Mouse (Mus musculus) right cerebral cortex, adult 2 months (tissue): ENCODE results near the gene Sema3d.

Experiments used
- DNase-seq, 2 experiments: peaks; one replicate each; pipeline ENCODE4 v3.0.0; 2021 to 2022; ENCODE audit warnings: low spot score in 2 of 2

Gene Sema3d

DNA sequence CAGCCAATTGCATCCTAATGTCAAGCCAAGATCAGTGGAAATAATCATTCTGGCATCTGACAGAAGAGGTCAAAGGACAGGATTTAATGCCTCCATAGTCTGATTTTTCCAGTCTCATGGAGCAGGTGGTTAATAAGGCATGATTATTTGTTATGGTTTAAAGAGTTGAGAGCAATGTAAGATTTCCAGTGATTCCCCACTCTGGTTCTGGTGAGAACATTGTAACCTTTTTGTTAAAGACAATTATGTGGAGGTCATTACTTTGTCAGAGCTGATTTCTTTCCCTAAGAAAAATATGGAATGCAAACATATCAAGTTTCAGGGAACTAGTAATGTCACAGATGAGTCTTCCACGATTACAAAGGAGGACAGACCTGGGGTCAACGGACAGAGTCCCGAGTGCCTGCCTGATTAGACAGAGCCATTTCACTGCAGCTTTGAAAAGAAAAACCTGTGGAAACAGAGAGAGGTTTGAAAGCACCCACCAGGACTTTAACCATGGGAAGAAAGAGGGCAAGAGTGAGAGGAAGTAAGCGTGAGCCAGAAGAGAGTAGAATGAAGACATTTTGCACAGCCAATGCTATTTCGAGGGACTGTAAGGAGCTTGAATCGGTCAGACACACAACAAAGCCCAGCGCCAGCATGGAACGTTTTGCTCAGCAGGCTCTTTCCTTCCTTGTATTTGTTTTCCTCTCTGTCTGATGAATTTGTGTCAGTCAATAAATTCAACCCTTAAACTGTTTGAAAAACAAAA is 251.2 kb downstream of the Sema3d start:
- DNase-seq = no peak

DNA sequence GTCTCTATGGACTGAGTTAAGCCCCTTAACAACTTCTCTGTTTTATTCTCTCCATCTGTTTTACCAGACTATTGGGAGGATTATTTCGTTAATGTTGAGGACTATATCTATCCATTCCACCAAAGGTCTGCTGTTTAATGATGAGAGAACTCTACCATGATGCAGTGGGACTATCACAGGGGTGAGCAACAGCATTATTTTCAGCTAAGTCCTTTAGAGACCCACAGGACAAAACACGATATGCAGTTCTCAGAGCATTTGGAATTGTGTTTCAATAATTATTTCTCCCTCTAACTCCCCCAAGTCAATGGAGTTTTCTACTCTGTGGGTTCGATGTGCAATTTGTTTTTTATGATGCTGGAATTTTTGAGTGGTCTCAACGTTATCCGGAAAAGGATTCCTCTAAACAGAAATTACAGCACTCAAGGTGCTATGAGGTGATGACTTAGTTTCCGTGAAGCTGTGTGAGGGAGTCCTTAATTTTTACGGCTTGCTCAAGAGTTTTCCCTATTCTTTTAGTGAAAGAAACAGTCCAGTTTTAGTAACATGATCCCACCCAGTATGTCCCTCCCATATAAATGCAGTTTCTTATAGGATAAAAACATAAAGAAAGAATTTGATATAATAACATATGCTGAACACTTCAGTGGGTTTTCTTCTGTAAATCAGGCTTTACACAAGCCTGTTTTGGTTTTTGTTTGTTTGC is 254.7 kb downstream of the Sema3d start:
- no peak for DNase-seq
